Mouse (Mus musculus): ENCODE measurements at regions not wholly inside any gene's neighbourhood (a gene's known extent, or its start where the extent isn't known, plus 50 kb on each side); places are given as distances from the start of the nearest gene placed in this dataset.

DNA sequence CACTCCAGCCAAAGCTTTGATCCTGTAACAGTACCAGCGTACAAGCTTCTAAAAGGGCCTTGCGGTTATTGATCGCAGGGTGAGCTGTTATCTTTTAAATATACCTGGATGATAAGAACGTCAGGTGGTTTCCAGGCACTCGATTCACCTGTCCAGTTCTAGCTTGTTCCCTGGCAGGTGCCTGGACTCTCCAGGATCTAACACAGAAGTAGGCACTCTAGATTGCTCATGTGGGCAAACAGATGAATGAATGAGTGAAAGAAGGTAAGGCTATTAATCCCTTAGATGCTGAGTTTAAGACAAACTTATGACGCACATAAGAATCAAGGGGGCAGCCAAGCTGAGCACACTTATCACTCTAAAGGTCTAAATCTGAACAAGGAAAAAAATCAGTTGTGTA, 190.3 kb upstream of the Klf14 start:
- TF ChIP-seq CTCF (IDR thresholded peaks at IDR 0.05; ENCODE audit: extremely low read depth, insufficient read depth, low read length) (no peak), POLR2A (IDR thresholded peaks at IDR 0.05; ENCODE audit: extremely low read depth, insufficient read depth, low read length) (no peak)

Measured in cortical plate, adult 2 months (tissue).